Mouse (Mus musculus) midbrain, postnatal 0 days (tissue): Measurements from ENCODE around the gene Usp42. TPM values are rescaled to one million over a fixed set of nuclear protein-coding genes. Genes with fewer than 3 reads are reported as not detected.

Experiments
- ATAC-seq: fragments of 200-750 bp; cut with Nextera tagmentation; 2 replicates; pipeline ENCODE4 v1.8.0; 2017; ENCODE audit warnings: moderate number of reproducible peaks, mild to moderate bottlenecking, moderate TSS enrichment, moderate library complexity; ENCODE audit not compliant: low FRiP score
- DNase-seq: peaks from one replicate; pipeline ENCODE4 v3.0.0-alpha.2; 2015; ENCODE audit warnings: low spot score
- H3K27ac ChIP-seq: fragments of 300-500 bp; sonication (generic); 2 replicates; pipeline ENCODE4 v1.5.1; 2014; ENCODE audit warnings: low read depth, mild to moderate bottlenecking, low read length, mixed read lengths
- H3K27me3 ChIP-seq: fragments of 300-500 bp; sonication (generic); 2 replicates; pipeline ENCODE4 v1.6.1; 2014; ENCODE audit warnings: low read length, control low read depth, mixed read lengths; ENCODE audit not compliant: insufficient read depth
- H3K36me3 ChIP-seq: fragments of 300-500 bp; sonication (generic); 2 replicates; pipeline ENCODE4 v1.6.1; 2014; ENCODE audit warnings: low read length, control low read depth, mixed read lengths; ENCODE audit not compliant: insufficient read depth
- H3K4me1 ChIP-seq: fragments of 300-500 bp; sonication (generic); 2 replicates; pipeline ENCODE4 v1.6.1; 2014; ENCODE audit warnings: mild to moderate bottlenecking, control low read depth, antibody characterized with exemption, low read length, mixed read lengths; ENCODE audit not compliant: insufficient read depth
- H3K4me2 ChIP-seq: fragments of 300-500 bp; sonication (generic); 2 replicates; pipeline ENCODE4 v1.6.1; 2014; ENCODE audit warnings: low read depth, mild to moderate bottlenecking, low read length, mixed read lengths; ENCODE audit not compliant: poor library complexity, severe bottlenecking
- H3K4me3 ChIP-seq: fragments of 300-500 bp; sonication (generic); 2 replicates; pipeline ENCODE4 v1.5.1; 2014; ENCODE audit warnings: low read depth, mild to moderate bottlenecking, low read length, moderate library complexity
- H3K9ac ChIP-seq: fragments of 300-500 bp; sonication (generic); replicated peaks from 2 replicates; pipeline ENCODE4 v1.6.1; 2014; ENCODE audit warnings: mild to moderate bottlenecking, low read length, moderate library complexity, mixed read lengths; ENCODE audit not compliant: poor library complexity, severe bottlenecking
- H3K9me3 ChIP-seq: fragments of 300-500 bp; sonication (generic); 2 replicates; pipeline ENCODE4 v1.6.1; 2016; ENCODE audit warnings: low read length, control low read depth
- CTCF ChIP-seq: IDR thresholded peaks from 2 replicates; pipeline ENCODE4 v1.5.1; 2016; ENCODE audit warnings: antibody characterized with exemption, mild to moderate bottlenecking
- WGBS: fragments of 180-500 bp; shearing (Covaris S2); extraction: QIAGEN DNeasy Blood & Tissue Kit; methylation state at CpG from one replicate; pipeline ENCODE4 v1.1.7; 2014; 5-methylcytosine and 5-hydroxymethylcytosine counted together
- polyA plus RNA-seq: library from polyadenylated mRNA; unstranded; fragments of >200 nt; fragmentation: Nextera tagmentation; extraction: Ambion mirVana; gene quantifications from 2 replicates; pipeline ENCODE4 v1.2.1, GENCODE M21; 2015
- total RNA-seq: library from RNA; depleted of rRNA; stranded (reverse); fragments of >200 nt; gene quantifications from 2 replicates; pipeline ENCODE4 v1.2.3, GENCODE M21; 2014; rRNA removed

Usp42 gene
- total and polyA plus RNA-seq, 2 experiments from 2014 or later, result 18.8 to 23.1 TPM

GRCm38 (mm10) chr5:143666015-143666414, 66.1 kb downstream of the Usp42 start:
- no peaks in the 10 kb centered on the region for H3K27me3 ChIP-seq

GRCm38 (mm10) chr5:143665561-143665960, 66.5 kb downstream of the Usp42 start:
- no peak overlapping the region for H3K4me2 ChIP-seq
- no peak for TF ChIP-seq CTCF
- no peaks in the 10 kb centered on the region for H3K36me3 ChIP-seq
- no peak overlapping the region for H3K27ac ChIP-seq
- no peak overlapping the region for H3K4me3 ChIP-seq
- H3K4me1 ChIP-seq, result no peaks in the 10 kb centered on the region
- H3K9ac ChIP-seq, result no peak overlapping the region
- WGBS, result 73% methylated on average over 2 of the region's 2 CpGs
- H3K27me3 ChIP-seq, result no peaks in the 10 kb centered on the region
- H3K9me3 ChIP-seq, result no peaks in the 10 kb centered on the region
- ATAC-seq, result no peak
- no peak for DNase-seq

More at GRCm38 (mm10) chr5:143666015-143666414, 66.1 kb downstream of the Usp42 start:
- DNase-seq (no peak), ATAC-seq (no peak)
- no peaks in the 10 kb centered on the region for H3K36me3 ChIP-seq
- H3K4me3 ChIP-seq, result no peak overlapping the region
- no peak for TF ChIP-seq CTCF
- H3K9ac ChIP-seq, result no peak overlapping the region
- no peaks in the 10 kb centered on the region for H3K9me3 ChIP-seq
- H3K4me2 ChIP-seq, result no peak overlapping the region
- no peaks in the 10 kb centered on the region for H3K4me1 ChIP-seq
- 66% methylated on average over 1 of the region's 1 CpGs for WGBS
- no peak overlapping the region for H3K27ac ChIP-seq

- whole genome bisulfite sequencing, result 87% methylated on average over 7 of the region's 7 CpGs
These were observed 68.9 kb downstream of the Usp42 start for GRCm38 (mm10) chr5:143663074-143663687.

More at GRCm38 (mm10) chr5:143663074-143663687, 68.9 kb downstream of the Usp42 start:
- Histone ChIP-seq H3K36me3 (no peaks in the 10 kb centered on the region), H3K4me1 (no peaks in the 10 kb centered on the region), H3K4me2 (no peak overlapping the region), H3K9ac (no peak overlapping the region), H3K27me3 (no peaks in the 10 kb centered on the region), H3K9me3 (no peaks in the 10 kb centered on the region), H3K4me3 (no peak overlapping the region), H3K27ac (no peak overlapping the region)
- no peak for ATAC-seq
- no peak for TF ChIP-seq CTCF
- DNase-seq, result no peak

Other genes with a start within 250 kb of the Usp42 start
- gene Rac1, start 204.2 kb downstream of the Usp42 start, total RNA-seq, result 194 and 199 TPM in 2 replicates
- gene Rac1, start 204.2 kb downstream of the Usp42 start, polyA plus RNA-seq, result 441 and 451 TPM in 2 replicates
- gene Cyth3, start 109.8 kb downstream of the Usp42 start, total RNA-seq, result 47.8 and 51.5 TPM in 2 replicates
- 34.1 and 35.4 TPM in 2 replicates for gene Cyth3, start 109.8 kb downstream of the Usp42 start, polyA plus RNA-seq
- 24.9 and 28.8 TPM in 2 replicates for gene Eif2ak1, start 85.5 kb upstream of the Usp42 start, total RNA-seq
- gene Eif2ak1, start 85.5 kb upstream of the Usp42 start, polyA plus RNA-seq, result 32.6 and 34.8 TPM in 2 replicates
- not detected in 2 replicates for gene Ankrd61, start 165.4 kb upstream of the Usp42 start, total RNA-seq
- gene Ankrd61, start 165.4 kb upstream of the Usp42 start, polyA plus RNA-seq, result 0.21 and 0.26 TPM in 2 replicates
- 52.9 and 64.0 TPM in 2 replicates for gene Aimp2, start 177.6 kb upstream of the Usp42 start, total RNA-seq
- 68.4 and 74.7 TPM in 2 replicates for gene Aimp2, start 177.6 kb upstream of the Usp42 start, polyA plus RNA-seq
- gene Pms2, start 177.7 kb upstream of the Usp42 start, total RNA-seq, result 14.0 and 20.2 TPM in 2 replicates
- gene Pms2, start 177.7 kb upstream of the Usp42 start, polyA plus RNA-seq, result 20.2 and 24.8 TPM in 2 replicates
- 0.76 TPM in 1 of 2 replicates, not detected in the other for gene Gm42421, start 195.9 kb upstream of the Usp42 start, total RNA-seq
- gene Gm42421, start 195.9 kb upstream of the Usp42 start, polyA plus RNA-seq, result 1.1 and 2.4 TPM in 2 replicates
- 4.1 and 5.8 TPM in 2 replicates for gene Rsph10b, start 200.8 kb upstream of the Usp42 start, total RNA-seq
- gene Rsph10b, start 200.8 kb upstream of the Usp42 start, polyA plus RNA-seq, result 4.2 and 6.8 TPM in 2 replicates